Mouse (Mus musculus): Measurements from ENCODE around the gene Cmtm3.

The Cmtm3 gene

GRCm38 (mm10) chr8:104383296-104383695 lies 44.1 kb downstream of the Cmtm3 start:
- DNase-seq (ENCODE audit: low spot score in 2 of 2) = no peak

DNA sequence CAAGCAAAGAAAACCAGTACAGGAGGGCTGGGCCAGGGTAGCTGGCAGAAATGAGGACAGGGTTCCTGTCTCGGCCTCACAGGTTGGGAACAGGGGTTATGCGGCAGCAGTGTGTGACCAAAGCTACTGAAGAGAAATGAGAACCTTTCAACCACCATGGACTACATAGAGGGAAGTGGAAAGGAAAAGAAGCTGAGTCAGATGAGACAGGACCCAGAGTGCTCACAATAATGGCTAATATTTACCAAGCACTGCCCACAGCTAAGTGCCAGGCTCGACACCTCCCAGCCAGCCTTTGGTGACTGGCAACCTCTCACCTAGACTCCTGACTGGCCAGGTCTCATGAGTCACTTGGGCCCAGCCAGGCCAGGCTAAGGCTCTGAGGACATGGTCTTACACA lies 44.8 kb downstream of the Cmtm3 start:
- DNase-seq (ENCODE audit: low spot score in 2 of 2) = no peak

DNA sequence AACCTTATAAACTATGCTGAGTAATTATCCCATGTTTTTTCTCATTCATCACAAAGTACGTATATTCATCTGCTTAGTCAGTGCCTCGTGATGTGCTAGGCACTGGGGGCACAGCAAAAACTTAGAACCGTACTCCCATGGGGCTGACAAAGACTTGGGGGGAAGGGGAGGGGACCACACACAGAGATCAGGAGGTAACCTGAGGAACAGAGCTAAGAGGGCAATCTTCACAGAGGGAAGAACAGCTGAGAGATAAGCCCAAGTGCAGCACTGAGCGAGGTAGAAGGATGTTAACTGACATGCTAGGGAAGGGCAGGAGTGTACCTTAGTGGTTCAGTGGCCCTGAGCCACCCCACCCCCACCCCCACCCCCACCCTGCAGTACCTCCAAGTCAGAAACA lies 47.5 kb downstream of the Cmtm3 start:
- DNase-seq (ENCODE audit: low spot score in 2 of 2) = no peak

DNA sequence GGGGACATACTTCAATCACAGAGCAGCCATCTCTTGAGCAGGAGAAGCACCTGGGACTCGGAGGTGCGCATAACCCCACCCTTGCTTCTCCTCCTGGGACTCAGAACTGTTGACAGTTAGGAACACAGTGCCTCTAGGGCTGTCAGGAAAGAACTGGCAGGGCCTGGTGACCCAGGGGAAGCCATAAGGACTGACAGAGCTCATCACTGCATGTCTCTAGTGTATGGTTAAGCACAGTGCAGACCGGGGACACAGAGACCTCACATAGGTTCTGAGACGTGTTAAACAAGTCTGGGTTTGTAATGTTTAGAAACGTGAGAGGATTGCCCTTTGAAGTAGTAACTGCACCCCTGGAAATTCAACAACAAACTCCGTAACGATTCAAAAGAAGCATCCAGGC lies 48.3 kb downstream of the Cmtm3 start:
- DNase-seq (ENCODE audit: low spot score in 2 of 2) = no peak

- no peak for DNase-seq (ENCODE audit: low spot score in 2 of 2)
Observed at GRCm38 (mm10) chr8:104387980-104388379, 48.8 kb downstream of the Cmtm3 start.

DNA sequence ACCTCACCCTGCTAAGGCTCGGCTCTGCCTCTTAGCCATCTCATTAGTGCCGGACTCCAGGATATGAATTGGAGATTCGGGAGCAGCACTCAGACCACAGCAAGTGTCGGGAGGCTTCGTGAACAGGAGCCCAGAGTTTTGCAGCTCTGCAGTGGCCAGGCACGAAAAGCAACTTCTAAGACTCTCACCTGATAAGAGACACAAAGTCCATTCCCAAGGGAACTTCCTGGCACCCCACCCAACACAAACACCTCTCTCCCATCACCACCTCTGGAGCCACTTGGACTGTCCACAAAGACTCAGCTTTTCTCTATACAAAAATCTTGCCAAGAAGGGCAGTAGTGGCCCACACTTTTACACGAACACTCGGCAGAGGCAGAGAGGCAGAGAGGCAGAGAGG lies 51.0 kb downstream of the Cmtm3 start:
- no peak for DNase-seq (ENCODE audit: low spot score in 2 of 2)

- no peak for DNase-seq (ENCODE audit: low spot score in 2 of 2)
Observed at GRCm38 (mm10) chr8:104393139-104393538, 53.9 kb downstream of the Cmtm3 start.

DNA sequence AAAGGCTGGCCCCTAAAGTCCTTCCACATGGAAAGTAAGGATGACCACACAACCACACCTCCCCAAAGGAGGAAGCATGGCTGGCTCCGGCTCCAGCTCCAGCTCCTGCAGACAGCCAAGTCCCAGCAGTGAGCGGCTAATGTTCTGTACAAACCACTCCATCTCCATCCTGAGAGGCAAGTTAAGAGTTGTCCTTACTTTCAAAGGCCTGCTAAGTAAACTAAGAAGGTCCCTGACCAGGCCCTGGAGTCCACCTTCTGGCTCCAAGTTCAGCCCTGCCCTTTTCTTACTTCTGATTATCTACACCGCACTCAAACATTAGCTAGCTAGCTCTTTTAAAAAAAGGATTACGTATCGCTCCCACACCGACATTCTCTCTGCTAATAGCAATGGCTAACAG lies 54.6 kb downstream of the Cmtm3 start:
- no peak for DNase-seq (ENCODE audit: low spot score in 2 of 2)

- DNase-seq (ENCODE audit: low spot score in 2 of 2) = peak in 1 of 2 experiments; percentile 51
Observed at GRCm38 (mm10) chr8:104394801-104395702, 55.8 kb downstream of the Cmtm3 start.

- DNase-seq (ENCODE audit: low spot score in 2 of 2) = no peak
Observed at GRCm38 (mm10) chr8:104395703-104396357, 56.6 kb downstream of the Cmtm3 start, which contains the start of gene Cmtm4. TSS of gene Cmtm4 (minus strand) at chr8:104395807.
